Mouse (Mus musculus): ENCODE measurements around the gene Cdc37l1. TPM values are rescaled to one million over a fixed set of nuclear protein-coding genes. Genes with fewer than 3 reads are reported as not detected.

Gene Cdc37l1
- total RNA-seq, 2 experiments from 2014 or later, result 42.2 to 43.5 TPM

Other genes starting within 250 kb of the Cdc37l1 start
- gene Slc1a1, start 155.3 kb upstream of the Cdc37l1 start, total RNA-seq (2021), result 1 to 10 TPM; 3.1 to 3.6 TPM
- 1 to 10 TPM; 1.5 to 1.8 TPM for gene Plpp6, start 26.4 kb upstream of the Cdc37l1 start, total RNA-seq (2021)
- gene 4430402I18Rik, start 22.6 kb upstream of the Cdc37l1 start, total RNA-seq (2021), result 1 to 10 TPM; 1.1 to 2.9 TPM
- gene Ak3, start 57.6 kb downstream of the Cdc37l1 start, total RNA-seq (2021), result 10 to 100 TPM; 33.4 to 44.6 TPM
- gene Rcl1, start 111.0 kb downstream of the Cdc37l1 start, total RNA-seq (2021), result 1 to 10 TPM; 5.6 to 5.8 TPM

Measured in gastrocnemius, adult 18-20 months (tissue).